Mouse (Mus musculus) cortical plate, adult 2 months (tissue): Measurements from ENCODE around the gene Brat1. TPM values are rescaled to one million over a fixed set of nuclear protein-coding genes. Genes with fewer than 3 reads are reported as not detected.
A peak's percentile ranks its signal among the peaks of the same experiment; 100 is the strongest.

ENCODE experiments used
- H3K27ac ChIP-seq: fragments of 200-500 bp; 2 replicates; pipeline ENCODE4 v1.5.1; 2012; ENCODE audit warnings: low read length, control low read depth, inconsistent platforms; ENCODE audit not compliant: insufficient read depth
- H3K4me1 ChIP-seq: fragments of 200-500 bp; 2 replicates; pipeline ENCODE4 v1.6.1; 2011; ENCODE audit warnings: low read length; ENCODE audit not compliant: control insufficient read depth, insufficient read depth
- H3K4me3 ChIP-seq: fragments of 200-500 bp; 2 replicates; pipeline ENCODE4 v1.5.1; 2011; ENCODE audit warnings: mild to moderate bottlenecking, low read length, control low read depth; ENCODE audit not compliant: insufficient read depth
- CTCF ChIP-seq: fragments of 200-500 bp; IDR thresholded peaks from 2 replicates; pipeline ENCODE4 v1.5.1; 2011; ENCODE audit warnings: mild to moderate bottlenecking, control low read depth, low read length; ENCODE audit not compliant: insufficient read depth; ENCODE audit errors: extremely low read depth
- POLR2A ChIP-seq: fragments of 200-500 bp; IDR thresholded peaks from 2 replicates; pipeline ENCODE4 v1.6.1; 2011; ENCODE audit warnings: mild to moderate bottlenecking, low read length, control low read depth; ENCODE audit not compliant: insufficient read depth; ENCODE audit errors: extremely low read depth
- polyA plus RNA-seq: library from polyadenylated mRNA; depleted of rRNA; stranded (reverse); fragments of >200 nt; gene quantifications from 2 replicates; pipeline ENCODE4 v1.2.3, GENCODE M21; 2012

Brat1 gene
- polyA plus RNA-seq, 1 experiment = 25.5 TPM

GRCm38 (mm10) chr5:140722121-140722520 is 17.3 kb downstream of the Brat1 start:
- Histone ChIP-seq H3K27ac (no peak overlapping the region), H3K4me1 (peaks cover 4% of the 10 kb centered on the region), H3K4me3 (no peak overlapping the region)

GRCm38 (mm10) chr5:140723822-140724221 is 19.0 kb downstream of the Brat1 start, which contains the start of gene Amz1:
Gene Amz1, plus strand, starts transcription at chr5:140724127.
- H3K4me3 ChIP-seq = peak within 1 kb of the TSS; percentile 28
- peaks cover 4% of the 10 kb centered on the region for H3K4me1 ChIP-seq
- no peak within 1 kb of the TSS for H3K27ac ChIP-seq
- TF ChIP-seq POLR2A (no peak), CTCF (no peak)

More at GRCm38 (mm10) chr5:140722121-140722520, 17.3 kb downstream of the Brat1 start:
- no peak for TF ChIP-seq CTCF
- no peak for TF ChIP-seq POLR2A

GRCm38 (mm10) chr5:140726062-140726839 is 21.4 kb downstream of the Brat1 start:
- no peak overlapping the region for H3K4me3 ChIP-seq
- H3K27ac ChIP-seq = no peak overlapping the region
- TF ChIP-seq CTCF (no peak), POLR2A (no peak)
- peaks cover 4% of the 10 kb centered on the region for H3K4me1 ChIP-seq

- no peak for TF ChIP-seq POLR2A
- TF ChIP-seq CTCF = no peak
- no peak overlapping the region for H3K27ac ChIP-seq
- peaks cover 4% of the 10 kb centered on the region for H3K4me1 ChIP-seq
- H3K4me3 ChIP-seq = no peak overlapping the region
Observed at GRCm38 (mm10) chr5:140726946-140727740, 22.3 kb downstream of the Brat1 start.

GRCm38 (mm10) chr5:140731040-140731797 is 26.4 kb downstream of the Brat1 start:
- TF ChIP-seq CTCF (no peak), POLR2A (no peak)

GRCm38 (mm10) chr5:140732195-140732594 is 27.4 kb downstream of the Brat1 start:
- H3K4me1 ChIP-seq = no peaks in the 10 kb centered on the region
- TF ChIP-seq POLR2A (no peak), CTCF (peak; percentile 20; the same call in 1 of the 2 replicates)

More at GRCm38 (mm10) chr5:140731040-140731797, 26.4 kb downstream of the Brat1 start:
- no peak overlapping the region for H3K4me3 ChIP-seq
- no peak overlapping the region for H3K27ac ChIP-seq
- H3K4me1 ChIP-seq = no peaks in the 10 kb centered on the region

GRCm38 (mm10) chr5:140733336-140733735 is 28.5 kb downstream of the Brat1 start:
- no peaks in the 10 kb centered on the region for H3K4me1 ChIP-seq
- TF ChIP-seq POLR2A (no peak), CTCF (no peak)
- no peak overlapping the region for H3K27ac ChIP-seq
- no peak overlapping the region for H3K4me3 ChIP-seq

More at GRCm38 (mm10) chr5:140732195-140732594, 27.4 kb downstream of the Brat1 start:
- no peak overlapping the region for H3K4me3 ChIP-seq
- no peak overlapping the region for H3K27ac ChIP-seq

GRCm38 (mm10) chr5:140735297-140735696 is 30.5 kb downstream of the Brat1 start:
- TF ChIP-seq CTCF (no peak), POLR2A (no peak)
- H3K4me3 ChIP-seq = peak overlapping the region; percentile 10
- peaks cover 4% of the 10 kb centered on the region for H3K4me1 ChIP-seq
- no peak overlapping the region for H3K27ac ChIP-seq

- H3K4me3 ChIP-seq = peak overlapping the region; percentile 10; the same call in 1 of the 2 replicates
- H3K27ac ChIP-seq = no peak overlapping the region
- peaks cover 4% of the 10 kb centered on the region for H3K4me1 ChIP-seq
- TF ChIP-seq CTCF (no peak), POLR2A (no peak)
Observed at GRCm38 (mm10) chr5:140736166-140736565, 31.4 kb downstream of the Brat1 start.
